Mouse (Mus musculus) midbrain, embryonic 13.5 days (tissue): ENCODE results near the gene Cep95. TPM values are rescaled to one million over a fixed set of nuclear protein-coding genes. Genes with fewer than 3 reads are reported as not detected.

Experiments
- microRNA-seq: library from miRNA; unstranded; fragments of <30 nt; microRNA quantifications from one replicate; pipeline ENCODE4, GENCODE M21; 2016
- polyA plus RNA-seq: library from polyadenylated mRNA; unstranded; fragments of >200 nt; fragmentation: Nextera tagmentation; extraction: Ambion mirVana; gene quantifications from 2 replicates; pipeline ENCODE4 v1.2.1, GENCODE M21; 2015

Gene Cep95
- polyA plus RNA-seq, 1 experiment from 2014 or later = 20.4 TPM

Small RNA genes lying within 50 kb of the gene (microRNA-seq; reads per million reads assigned to microRNA genes)
- gene Gm25994 (not detected), gene Mir3064 (15.1 reads per million, percentile 32 among the genes with 10 or more reads in this experiment)

Other genes starting within 250 kb of the Cep95 start
- 17.7 and 18.3 TPM in 2 replicates for gene Tex2, start 175.8 kb upstream of the Cep95 start, polyA plus RNA-seq
- 14.1 and 15.8 TPM in 2 replicates for gene Pecam1, start 38.6 kb upstream of the Cep95 start, polyA plus RNA-seq
- gene Milr1, start 38.0 kb upstream of the Cep95 start, polyA plus RNA-seq = 0.97 and 1.2 TPM in 2 replicates
- gene Polg2, start 9.7 kb upstream of the Cep95 start, polyA plus RNA-seq = 10.0 and 10.7 TPM in 2 replicates
- gene Ddx5, start 67 bp upstream of the Cep95 start, polyA plus RNA-seq = 487 and 502 TPM in 2 replicates
- 16.5 and 17.4 TPM in 2 replicates for gene Smurf2, start 131.5 kb downstream of the Cep95 start, polyA plus RNA-seq
- 288 and 305 TPM in 2 replicates for gene Kpna2, start 210.3 kb downstream of the Cep95 start, polyA plus RNA-seq
- gene 1810010H24Rik, start 236.4 kb downstream of the Cep95 start, polyA plus RNA-seq = 4.6 and 5.6 TPM in 2 replicates